14 mouse cellular contexts compared by ENCODE assay signal in genomic region chr6:36405139-36405538, GRCm38 (mm10). TPM values are rescaled to one million over a fixed set of nuclear protein-coding genes. Genes with fewer than 3 reads are reported as not detected.
A peak's percentile ranks its signal among the peaks of the same experiment; 100 is the strongest.
DNase-seq lines count a peak whose midpoint lies in the region; ATAC-seq and TF ChIP-seq lines count a peak whose summit lies in the region.
"Had no signal": no experiment of that assay in that cellular context is flagged by ENCODE, and none has a peak within 500 bp of the region (broad histone marks: within the 10 kb centered on the region; RNA-seq: fewer than 3 reads in every experiment).

No protein-coding gene starts in this region.

- no peaks in the 10 kb centered on the region for H3K36me3 ChIP-seq in liver, adult 2 months (ENCODE audit: control insufficient read depth, insufficient read depth, low read length)
- H3K36me3 ChIP-seq in liver, embryonic 12.5 days, result no peaks in the 10 kb centered on the region
- no peaks in the 10 kb centered on the region for H3K36me3 ChIP-seq in heart, embryonic 13.5 days
- H3K36me3 ChIP-seq in midbrain, embryonic 13.5 days, result no peaks in the 10 kb centered on the region
- H3K36me3 ChIP-seq: hindbrain, embryonic 12.5 days; limb, embryonic 12.5 days; stomach, embryonic 15.5 days had no signal

- no peak overlapping the region for H3K27ac ChIP-seq in liver, adult 2 months (replicated peaks; ENCODE audit: insufficient read depth, low read depth, low read length)
- H3K27ac ChIP-seq in liver, embryonic 12.5 days, result no peak overlapping the region
- H3K27ac ChIP-seq in heart, embryonic 13.5 days (replicated peaks), result peak overlapping the region; percentile 90
- no peak overlapping the region for H3K27ac ChIP-seq in midbrain, embryonic 13.5 days
- H3K27ac ChIP-seq: hindbrain, embryonic 12.5 days; limb, embryonic 12.5 days; stomach, embryonic 15.5 days had no signal

- no peaks in the 10 kb centered on the region for H3K27me3 ChIP-seq in liver, adult 2 months (ENCODE audit: control insufficient read depth, insufficient read depth, low read length)
- no peaks in the 10 kb centered on the region for H3K27me3 ChIP-seq in liver, embryonic 12.5 days (replicated peaks)
- H3K27me3 ChIP-seq in heart, embryonic 13.5 days (replicated peaks), result no peaks in the 10 kb centered on the region
- no peaks in the 10 kb centered on the region for H3K27me3 ChIP-seq in midbrain, embryonic 13.5 days
- H3K27me3 ChIP-seq: hindbrain, embryonic 12.5 days; limb, embryonic 12.5 days; stomach, embryonic 15.5 days had no signal

- H3K9me3 ChIP-seq in liver, embryonic 12.5 days (replicated peaks), result no peaks in the 10 kb centered on the region
- H3K9me3 ChIP-seq in heart, embryonic 13.5 days, result no peaks in the 10 kb centered on the region
- H3K9me3 ChIP-seq in midbrain, embryonic 13.5 days, result no peaks in the 10 kb centered on the region
- H3K9me3 ChIP-seq: hindbrain, embryonic 12.5 days; limb, embryonic 12.5 days; stomach, embryonic 15.5 days had no signal

- no peaks in the 10 kb centered on the region for H3K4me1 ChIP-seq in liver, adult 2 months (ENCODE audit: control insufficient read depth, insufficient read depth, low read length)
- H3K4me1 ChIP-seq in liver, embryonic 12.5 days, result no peaks in the 10 kb centered on the region
- H3K4me1 ChIP-seq in heart, embryonic 13.5 days, result peaks cover 19% of the 10 kb centered on the region
- H3K4me1 ChIP-seq in midbrain, embryonic 13.5 days (replicated peaks), result no peaks in the 10 kb centered on the region
- H3K4me1 ChIP-seq: hindbrain, embryonic 12.5 days; limb, embryonic 12.5 days; stomach, embryonic 15.5 days had no signal

- H3K4me3 ChIP-seq in liver, adult 2 months (ENCODE audit: insufficient read depth, low read depth, low read length), result no peak overlapping the region
- H3K4me3 ChIP-seq in liver, embryonic 12.5 days, result no peak overlapping the region
- no peak overlapping the region for H3K4me3 ChIP-seq in heart, embryonic 13.5 days
- H3K4me3 ChIP-seq in midbrain, embryonic 13.5 days (replicated peaks), result no peak overlapping the region
- H3K4me3 ChIP-seq: hindbrain, embryonic 12.5 days; limb, embryonic 12.5 days; stomach, embryonic 15.5 days had no signal

- ATAC-seq in liver, embryonic 12.5 days, result no peak
- peak; percentile 46; the same call in 1 of the 2 replicates for ATAC-seq in heart, embryonic 13.5 days (ENCODE audit: extremely low read depth, insufficient number of reproducible peaks, low FRiP score, low TSS enrichment)
- ATAC-seq in midbrain, embryonic 13.5 days, result no peak
- ATAC-seq in cerebellum, adult (ENCODE audit: insufficient number of reproducible peaks, low FRiP score, low TSS enrichment), result no peak

- H3K79me2 ChIP-seq in liver, adult 2 months (ENCODE audit: control insufficient read depth, insufficient read depth, low read length), result no peaks in the 10 kb centered on the region

- H3K9ac ChIP-seq in liver, adult 2 months (ENCODE audit: low read depth, low read length), result no peak overlapping the region
- H3K9ac ChIP-seq in liver, embryonic 12.5 days, result no peak overlapping the region
- H3K9ac ChIP-seq in heart, embryonic 13.5 days, result no peak overlapping the region
- H3K9ac ChIP-seq in midbrain, embryonic 13.5 days (replicated peaks), result no peak overlapping the region
- H3K9ac ChIP-seq: hindbrain, embryonic 12.5 days; limb, embryonic 12.5 days; stomach, embryonic 15.5 days had no signal

- no peak for TF ChIP-seq POLR2A in liver, adult 2 months (IDR thresholded peaks at IDR 0.05; ENCODE audit: extremely low read depth, insufficient read depth, low read length)

- TF ChIP-seq CTCF in liver, adult 2 months (IDR thresholded peaks at IDR 0.05; ENCODE audit: low read depth, low read length), result no peak

- H3K4me2 ChIP-seq in liver, embryonic 12.5 days, result no peak overlapping the region
- H3K4me2 ChIP-seq in heart, embryonic 13.5 days, result peak overlapping the region; percentile 25
- H3K4me2 ChIP-seq in midbrain, embryonic 13.5 days (replicated peaks), result no peak overlapping the region
- H3K4me2 ChIP-seq: hindbrain, embryonic 12.5 days; limb, embryonic 12.5 days; stomach, embryonic 15.5 days had no signal

- WGBS in liver, adult 2 months, result 53% methylated on average over 5 of the region's 5 CpGs
- 61% methylated on average over 5 of the region's 5 CpGs for WGBS in liver, embryonic 12.5 days (ENCODE audit: insufficient replicate concordance)
- 18% methylated on average over 5 of the region's 5 CpGs for WGBS in heart, embryonic 13.5 days
- WGBS in midbrain, embryonic 13.5 days, result 63% methylated on average over 5 of the region's 5 CpGs

- peak; percentile 17 for DNase-seq in liver, adult 2 months (ENCODE audit: extremely low read depth, low read depth, low spot score)
- peak; percentile 62 for DNase-seq in heart, postnatal 4 days
- DNase-seq in right cerebral cortex, postnatal 14 days, result no peak
- DNase-seq: adrenal gland, adult 8-10 months; cerebellum, postnatal 25 days; kidney, adult 8-10 months had no signal

RNA-seq across cellular contexts. Expression of gene Chrm2, which starts 17.3 kb away (rescaled TPM):
- under 0.01 TPM in 2 replicates for total RNA-seq in liver, adult 2 months (2014; rRNA removed)
- polyA plus RNA-seq in liver, adult 2 months (2012; rRNA removed), result 0.01 TPM in 2 replicates
- 0.93 and 0.97 TPM in 2 replicates for polyA plus RNA-seq in liver, embryonic 12.5 days (2016; fragmentation: Nextera tagmentation; extraction: Ambion mirVana)
- polyA plus RNA-seq in heart, embryonic 13.5 days (2015; fragmentation: Nextera tagmentation; extraction: Ambion mirVana), result 7.0 and 7.6 TPM in 2 replicates
- total RNA-seq in heart, postnatal 4 days (2021), result 10 to 100 TPM; 35.3 to 40.0 TPM
- 3.0 and 3.3 TPM in 2 replicates for polyA plus RNA-seq in midbrain, embryonic 13.5 days (2015; fragmentation: Nextera tagmentation; extraction: Ambion mirVana)
- total RNA-seq: adrenal gland, adult 8-10 months; megakaryocyte progenitor cell, adult 5-6 weeks had no signal
